Mouse (Mus musculus): ENCODE measurements around the gene Herpud1.

DNA sequence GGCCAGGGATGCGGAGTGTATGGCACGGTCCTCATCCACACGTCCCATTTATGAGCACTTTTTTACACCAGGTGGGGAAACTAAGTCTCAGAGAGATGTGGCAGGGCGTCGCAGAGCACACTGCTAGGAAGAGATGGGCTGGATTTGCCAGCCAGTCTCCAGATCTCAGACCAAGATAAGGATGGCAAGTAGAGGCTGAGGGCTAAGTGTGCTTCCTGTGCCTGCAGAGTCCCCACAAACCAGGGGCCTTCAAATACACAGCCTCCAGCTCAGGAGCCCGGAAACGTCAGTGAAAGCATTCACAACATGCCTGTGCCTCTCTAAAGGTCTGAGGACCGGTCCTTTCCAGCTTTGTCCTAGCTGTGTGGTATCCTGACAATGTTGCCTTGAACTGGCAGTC lies 48.7 kb upstream of the Herpud1 start:
- TF ChIP-seq CTCF (IDR thresholded peaks at IDR 0.05; ENCODE audit: borderline replicate concordance, control insufficient read depth, extremely low read depth, insufficient read depth, low read length, poor library complexity) (no peak), POLR2A (IDR thresholded peaks at IDR 0.05; ENCODE audit: control insufficient read depth, extremely low read depth, insufficient read depth, low read length, poor library complexity) (no peak)
